Mouse (Mus musculus): Measurements from ENCODE around the gene Polg. TPM values are rescaled to one million over a fixed set of nuclear protein-coding genes. Genes with fewer than 3 reads are reported as not detected.

The Polg gene
- total RNA-seq, 4 experiments from 2014 or later = 26.0 to 43.5 (median 38.1) TPM

GRCm38 (mm10) chr7:79502152-79503102 is 36.3 kb upstream of the Polg start:
- no peak for DNase-seq (ENCODE audit: low spot score in 2 of 2)

DNA sequence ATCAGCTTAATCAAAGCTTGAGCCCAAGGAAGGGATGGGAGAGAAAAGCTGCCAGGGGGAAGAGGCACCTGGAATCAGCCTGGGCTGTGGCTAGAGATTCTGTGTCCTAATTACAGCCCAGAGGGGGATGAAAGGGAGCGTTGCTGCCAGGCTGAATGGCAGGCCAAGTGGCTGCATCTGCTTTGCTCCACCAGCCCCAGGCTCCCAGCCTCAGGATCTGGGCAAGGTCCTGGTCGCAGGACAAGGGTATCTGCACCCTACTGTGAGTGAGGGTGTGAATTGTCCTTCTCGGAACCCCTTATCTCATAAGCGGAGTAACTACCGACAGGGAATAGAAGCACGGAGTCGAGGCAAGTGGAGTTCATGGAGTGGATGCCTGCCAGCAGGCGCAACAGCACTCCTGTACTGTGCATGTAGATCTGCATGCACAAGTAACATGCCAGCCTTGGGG is 35.4 kb upstream of the Polg start:
- DNase-seq (ENCODE audit: low spot score in 2 of 2) = no peak

DNA sequence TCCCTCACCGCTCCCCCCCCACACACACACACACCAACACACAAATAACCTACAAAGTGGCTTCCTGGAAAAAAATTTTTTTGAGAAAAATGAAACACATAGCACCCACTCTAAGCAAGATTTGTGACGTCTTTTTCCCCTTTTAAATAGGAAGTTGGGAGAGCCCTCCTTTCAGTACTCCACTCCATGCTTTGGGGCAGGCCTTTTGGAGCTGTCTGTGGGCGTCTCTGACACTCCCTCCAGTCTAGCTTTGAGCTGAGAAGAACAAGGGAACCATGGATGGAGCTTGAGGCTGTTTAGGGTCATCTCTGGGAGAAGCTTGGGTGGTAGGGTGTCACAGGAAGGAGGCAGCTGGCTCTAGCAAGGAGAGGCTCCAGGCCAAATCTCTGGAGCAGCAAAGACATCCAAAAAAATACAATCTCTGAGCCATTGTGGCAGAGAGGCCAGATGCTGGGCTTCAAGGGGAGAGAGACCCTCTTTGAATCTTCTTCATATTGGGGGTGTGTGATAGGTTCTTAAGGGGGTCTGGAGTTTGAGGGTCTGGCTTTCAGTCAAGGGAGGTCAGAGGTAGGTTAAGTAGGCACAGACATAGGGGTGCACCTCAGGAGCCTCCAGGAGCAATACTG is 34.6 kb upstream of the Polg start:
- no peak for DNase-seq (ENCODE audit: low spot score in 2 of 2)

DNA sequence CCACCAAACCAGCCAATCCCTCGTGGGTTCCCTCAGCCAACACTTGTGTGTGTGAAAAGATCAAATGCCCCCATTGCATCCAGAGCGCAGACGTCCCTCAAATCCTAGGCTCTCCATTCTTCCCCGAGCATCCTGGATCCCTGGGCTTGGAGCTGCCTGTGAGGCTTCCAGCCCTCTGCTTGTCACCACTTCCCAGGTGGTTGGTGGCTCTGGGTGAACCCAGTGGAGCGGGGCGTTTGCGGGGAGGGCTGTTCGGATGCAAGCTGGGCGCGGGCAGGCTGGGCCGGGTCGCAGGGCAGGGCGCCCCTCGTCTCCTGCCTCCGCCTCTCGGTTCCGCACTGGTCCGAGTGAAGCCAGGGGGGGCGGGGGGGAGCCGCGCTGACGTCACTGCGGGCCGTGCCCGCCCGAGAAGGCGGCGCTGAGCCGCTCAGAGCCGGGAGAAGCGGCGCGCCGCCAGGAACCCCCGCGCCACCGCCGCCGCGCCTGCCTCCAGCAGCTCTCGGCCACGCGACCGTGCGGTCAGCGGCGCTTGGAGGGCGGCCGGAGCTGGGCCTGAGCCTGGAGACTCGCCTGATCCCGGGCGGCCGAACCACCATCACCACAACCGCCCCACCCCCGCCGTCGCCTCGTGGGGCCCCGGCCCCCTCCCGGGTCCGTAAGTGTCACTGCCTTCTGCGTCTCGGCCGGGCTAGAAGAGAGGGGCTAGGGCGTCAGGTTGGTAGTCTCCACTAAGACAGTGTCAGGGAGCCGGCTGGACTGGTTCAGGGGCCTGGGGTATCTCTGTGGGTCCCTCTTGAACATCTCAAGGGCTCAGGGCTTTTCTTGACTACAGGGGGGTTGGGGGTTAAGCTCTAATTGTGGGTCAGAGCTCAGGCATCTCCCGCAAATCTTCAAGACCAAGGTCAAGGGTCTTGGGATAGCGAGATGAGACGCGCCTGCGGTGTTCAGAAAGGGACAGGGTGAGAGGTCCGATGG is 33.7 kb upstream of the Polg start:
- DNase-seq (ENCODE audit: low spot score in 2 of 2) = no peak

GRCm38 (mm10) chr7:79498965-79499595 is 32.9 kb upstream of the Polg start:
- no peak for DNase-seq (ENCODE audit: low spot score in 2 of 2)

DNA sequence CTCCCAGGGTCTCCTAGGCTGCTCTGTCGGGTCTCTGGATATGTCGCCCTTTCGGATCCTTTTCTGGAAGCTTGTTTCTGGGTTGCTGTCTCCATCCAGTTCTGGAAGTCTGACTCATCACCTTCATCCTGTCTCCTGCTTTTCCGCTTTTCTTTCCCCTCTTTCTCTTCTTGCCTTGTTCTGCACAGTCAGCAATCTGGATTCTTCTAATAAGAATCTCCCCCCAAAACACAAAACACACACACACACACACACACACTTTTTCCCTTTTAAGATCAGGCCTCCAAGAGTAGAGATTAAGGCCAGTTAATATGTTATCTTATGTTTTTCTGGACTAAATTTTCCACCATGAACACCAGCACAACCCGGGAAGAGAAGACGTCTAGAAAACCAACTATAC is 32.2 kb upstream of the Polg start:
- DNase-seq (ENCODE audit: low spot score in 2 of 2) = no peak

DNA sequence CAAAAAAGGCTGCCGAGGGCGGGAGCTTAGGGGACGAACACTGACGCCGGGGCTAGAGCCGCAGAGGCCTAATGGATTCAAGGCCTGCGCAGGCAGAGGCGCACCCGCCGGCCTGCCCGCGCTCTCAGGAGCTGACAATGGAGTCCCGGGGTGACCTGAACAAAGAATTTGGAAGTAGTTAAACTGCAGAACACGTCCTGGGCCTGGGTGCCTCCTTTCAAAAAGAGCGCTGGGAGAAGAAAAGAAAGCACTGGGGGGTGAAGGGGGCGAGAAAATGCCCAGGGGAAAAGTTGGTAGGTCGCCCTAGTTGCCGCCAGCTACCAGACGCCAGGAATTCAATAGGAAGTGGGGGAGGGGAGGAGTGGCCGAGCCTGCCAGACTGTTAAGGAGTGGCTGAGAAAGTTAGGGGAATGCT is 31.5 kb upstream of the Polg start:
- no peak for DNase-seq (ENCODE audit: low spot score in 2 of 2)

DNA sequence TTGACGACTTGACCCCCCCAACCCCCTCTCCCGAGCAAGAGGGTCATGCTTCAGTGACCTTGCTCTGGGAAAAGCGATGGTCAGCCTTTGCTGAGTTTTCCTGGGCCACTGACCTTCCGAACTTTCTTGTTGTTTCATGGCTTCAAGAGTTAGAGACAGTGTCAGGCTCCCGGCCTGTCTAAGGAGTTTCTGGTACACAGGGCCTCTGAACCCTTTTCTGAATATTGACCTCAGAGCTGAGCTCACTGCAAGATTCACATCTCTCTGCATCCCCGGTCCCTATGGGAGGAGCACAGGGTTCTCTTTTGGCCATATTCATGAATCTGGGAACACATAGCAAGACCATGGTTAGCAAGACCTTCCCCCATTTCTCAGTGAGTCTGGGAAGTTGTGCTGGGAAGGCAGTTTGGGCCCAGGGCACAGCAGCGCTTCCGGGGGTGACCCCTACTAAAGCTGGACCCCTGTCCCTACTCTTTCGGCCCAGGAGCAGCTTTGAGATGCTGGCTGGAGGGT is 30.7 kb upstream of the Polg start:
- DNase-seq (ENCODE audit: low spot score in 2 of 2) = no peak

DNA sequence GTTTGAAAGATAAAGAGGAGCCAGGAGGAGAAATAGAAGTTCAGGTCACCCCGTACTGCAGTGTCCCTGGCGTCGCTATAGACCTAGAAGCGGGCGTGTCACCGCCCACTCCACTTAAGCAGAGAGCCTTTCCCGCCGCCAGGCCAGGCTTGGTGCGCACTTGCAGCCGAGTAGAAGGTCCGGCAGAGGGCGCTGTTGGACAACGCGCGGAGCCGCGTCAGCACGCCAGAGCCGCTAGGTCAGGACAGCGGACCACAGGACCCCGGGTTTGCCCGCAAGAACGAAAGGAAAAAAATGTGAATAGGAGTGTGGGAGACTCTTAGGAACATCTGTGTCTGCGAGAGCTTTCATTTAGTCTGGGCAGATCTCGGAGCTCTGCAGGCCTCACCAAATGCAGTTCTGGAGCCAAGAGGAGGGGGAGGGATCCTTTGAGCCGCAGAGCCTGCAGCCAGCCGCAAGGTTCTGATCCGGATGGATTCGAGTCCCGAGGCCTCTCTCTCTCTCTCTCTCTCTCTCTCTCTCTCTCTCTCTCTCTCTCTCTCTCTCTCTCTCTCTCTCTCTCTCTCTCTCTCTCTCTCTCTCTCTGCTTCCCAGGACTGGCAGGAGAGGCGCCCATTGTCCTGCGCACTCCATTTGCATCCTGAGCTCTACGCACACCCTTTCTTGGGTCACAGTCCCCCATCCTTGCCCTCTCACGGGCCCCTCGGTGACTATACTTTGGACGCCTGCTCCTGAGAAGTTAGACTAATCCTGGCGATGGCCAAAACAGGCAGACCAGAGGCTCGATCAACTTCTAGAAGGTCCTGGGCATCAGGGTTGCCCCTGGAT is 30.0 kb upstream of the Polg start:
- peak; percentile 61 to 62 for DNase-seq (ENCODE audit: low spot score in 2 of 2)

- no peak for DNase-seq (ENCODE audit: low spot score in 2 of 2)
These were observed 27.8 kb upstream of the Polg start for GRCm38 (mm10) chr7:79493915-79494314.

DNA sequence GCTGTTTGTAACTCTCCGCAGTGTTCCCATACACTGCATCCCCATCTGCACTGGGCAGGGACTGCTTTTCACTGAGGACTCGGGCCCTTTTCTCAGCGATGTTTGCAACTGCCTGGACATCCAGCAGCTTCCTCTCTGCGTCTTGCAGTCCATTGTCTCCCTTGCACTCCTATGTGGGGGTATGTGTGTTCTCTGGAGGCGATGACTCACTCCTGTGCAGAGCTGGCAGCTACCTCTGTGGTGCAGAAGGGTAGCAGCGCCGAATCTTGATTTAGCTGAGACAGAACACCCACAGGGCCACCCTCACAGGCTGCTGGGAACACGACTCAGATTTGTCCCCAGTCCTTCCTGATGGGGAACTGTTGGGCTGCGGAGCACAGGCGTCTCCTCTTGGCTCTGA is 20.4 kb upstream of the Polg start:
- no peak for DNase-seq (ENCODE audit: low spot score in 2 of 2)

DNA sequence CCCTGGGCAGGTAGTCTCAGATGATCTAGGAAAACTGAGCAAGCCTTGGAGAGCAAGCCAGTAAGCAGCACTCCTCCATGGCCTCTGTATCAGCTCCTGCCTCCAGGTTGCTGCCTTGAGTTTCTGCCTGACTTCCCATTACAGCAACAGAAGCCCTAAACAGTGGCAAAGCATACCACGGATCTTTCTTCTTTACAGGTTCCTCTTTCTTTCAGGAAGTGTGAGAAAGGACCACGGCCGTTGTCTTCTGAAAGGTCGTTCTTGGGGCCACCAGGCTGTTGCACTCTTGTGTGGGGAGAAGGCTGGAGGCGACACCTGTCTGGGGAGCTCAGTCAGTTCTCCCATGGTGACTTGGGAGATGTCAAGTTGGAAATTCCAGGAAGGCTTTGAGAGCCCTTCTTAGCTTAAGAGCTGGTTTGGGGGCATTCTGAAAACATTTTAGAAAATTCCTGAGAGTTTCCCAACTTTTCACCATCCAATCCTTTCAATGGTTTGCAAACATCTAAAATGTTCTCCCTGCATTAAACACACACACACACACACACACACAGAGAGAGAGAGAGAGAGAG is 8.8 kb upstream of the Polg start:
- no peak for DNase-seq (ENCODE audit: low spot score in 2 of 2)

DNA sequence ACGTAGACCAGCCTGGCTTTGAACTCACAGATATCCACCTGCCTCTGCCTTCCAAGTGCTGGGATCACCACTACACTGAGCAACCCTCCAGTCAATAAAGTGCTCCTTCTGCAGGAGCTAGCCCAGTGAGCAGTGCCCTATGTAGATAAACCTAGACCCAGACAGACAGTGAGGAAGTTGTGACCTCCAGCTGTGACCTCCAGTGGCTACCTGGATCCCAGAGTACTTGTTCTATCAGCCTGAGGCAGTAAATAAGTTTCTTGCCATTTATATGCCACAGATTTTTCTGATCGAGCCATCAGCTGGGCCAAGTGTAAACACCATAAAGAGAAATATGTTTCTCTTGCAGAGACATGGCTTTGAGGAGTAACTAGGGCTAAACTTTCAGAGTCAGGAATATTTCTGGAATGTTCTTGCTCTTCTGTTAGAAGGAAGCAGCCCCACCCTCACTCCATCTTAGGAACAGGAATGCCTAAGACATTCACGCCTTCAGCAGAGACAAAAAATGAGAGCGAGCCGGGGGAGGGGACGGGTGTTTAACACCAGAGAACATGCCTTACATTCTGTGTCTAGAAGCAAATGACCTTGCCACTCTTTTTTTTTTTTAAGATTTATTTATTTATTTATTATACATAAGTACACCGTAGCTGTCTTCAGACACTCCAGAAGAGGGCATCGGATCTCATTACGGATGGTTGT is 7.5 kb upstream of the Polg start:
- no peak for DNase-seq (ENCODE audit: low spot score in 2 of 2)

DNA sequence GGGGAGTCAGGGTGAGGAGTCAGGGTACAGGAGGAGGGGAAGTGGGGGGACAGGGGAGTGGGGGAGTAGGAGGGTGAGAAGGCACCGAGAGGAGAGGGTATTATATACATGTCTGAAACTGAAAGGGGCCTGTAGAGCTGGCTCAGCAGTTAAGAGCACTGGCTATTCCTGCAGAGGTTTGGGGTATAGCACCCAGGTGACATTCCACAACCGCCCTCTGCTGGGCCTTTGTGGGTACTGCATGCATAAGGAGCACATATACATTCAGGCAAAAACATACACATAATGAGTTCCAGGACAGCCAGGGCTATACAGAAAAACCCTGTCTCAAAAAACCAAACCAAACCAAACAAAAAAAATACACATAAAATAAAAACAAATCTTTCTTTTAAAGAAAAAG is 6.6 kb upstream of the Polg start:
- no peak for DNase-seq (ENCODE audit: low spot score in 2 of 2)

DNA sequence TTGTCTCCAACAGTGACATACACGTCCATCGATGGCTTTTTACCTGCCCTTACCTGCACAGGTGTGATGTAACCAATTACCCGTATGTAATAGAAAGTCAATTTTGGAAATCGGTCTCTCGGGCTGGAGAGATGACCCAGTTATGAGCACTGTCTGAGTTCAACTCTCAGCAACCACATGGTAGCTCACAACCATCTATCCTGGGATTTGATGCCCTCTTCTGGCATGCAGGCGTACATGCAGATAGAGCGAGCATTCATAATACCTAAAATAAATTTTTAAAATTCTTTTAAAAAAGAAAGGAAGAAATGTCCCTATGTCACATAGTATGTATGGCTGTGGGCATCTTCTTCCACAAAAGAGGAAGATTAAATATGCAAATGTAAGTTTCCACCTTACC is 5.3 kb upstream of the Polg start:
- DNase-seq (ENCODE audit: low spot score in 2 of 2) = no peak

DNA sequence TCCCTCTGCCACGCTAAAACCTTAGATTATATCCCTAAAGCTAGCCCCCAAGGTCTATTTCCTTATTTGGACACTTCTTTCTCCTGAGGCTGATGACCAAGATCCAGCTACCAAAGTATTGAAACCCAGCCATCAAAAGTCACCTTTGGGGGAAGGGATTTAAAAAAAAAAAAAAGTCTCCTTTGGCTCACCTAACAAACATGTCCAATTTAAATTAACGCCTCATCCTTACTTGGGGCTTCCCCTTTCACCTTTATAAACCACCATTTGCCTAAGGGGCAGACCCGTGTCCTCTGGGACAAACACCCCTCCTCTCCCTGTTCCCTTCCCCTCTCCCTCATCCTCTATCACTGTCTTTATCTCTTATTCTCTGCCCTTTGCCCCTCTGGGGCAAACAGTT is 4.6 kb upstream of the Polg start:
- no peak for DNase-seq (ENCODE audit: low spot score in 2 of 2)

GRCm38 (mm10) chr7:79469766-79470165 is 3.6 kb upstream of the Polg start:
- no peak for DNase-seq (ENCODE audit: low spot score in 2 of 2)

DNA sequence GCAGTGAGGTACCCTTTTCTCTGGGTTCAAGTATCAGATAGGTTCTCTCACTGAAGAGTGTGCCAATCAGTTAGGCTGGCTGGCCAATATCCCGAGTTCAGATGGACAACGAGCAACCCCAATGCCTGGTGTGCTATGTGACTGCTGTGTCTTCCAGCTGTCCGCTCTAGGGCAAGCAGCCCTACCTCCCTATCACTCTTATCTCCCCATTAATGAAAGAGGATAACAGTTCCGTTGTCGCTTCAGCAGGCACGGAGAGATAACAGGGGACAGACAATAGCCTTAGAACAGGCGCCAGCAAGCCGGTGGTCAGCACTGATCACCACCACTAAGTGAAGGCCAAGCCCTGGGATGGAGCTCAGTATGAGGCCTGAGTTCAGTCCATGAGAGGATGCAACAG is 2.8 kb upstream of the Polg start:
- no peak for DNase-seq (ENCODE audit: low spot score in 2 of 2)

DNA sequence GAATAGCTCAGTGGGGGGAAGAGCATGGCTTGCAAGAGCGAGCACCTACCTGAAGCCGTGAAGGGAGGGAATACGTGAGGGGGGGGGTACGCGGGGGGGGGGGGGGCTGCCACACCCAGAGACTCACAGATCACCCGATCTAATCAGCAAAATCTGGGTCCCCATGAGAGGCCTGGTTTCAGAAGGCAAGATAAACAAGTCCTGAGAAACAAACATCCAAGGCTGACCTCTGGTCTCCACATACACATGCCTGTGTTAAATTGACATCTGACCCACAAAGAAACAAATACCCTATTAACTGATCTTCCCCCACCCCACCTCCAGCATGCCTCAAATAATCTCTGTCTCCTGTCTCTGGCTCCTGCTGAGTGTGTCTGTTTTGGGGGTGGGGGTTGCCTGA is 1.8 kb upstream of the Polg start:
- DNase-seq (ENCODE audit: low spot score in 2 of 2) = no peak

Measured in gastrocnemius, adult 8-10 months (tissue).